Mouse (Mus musculus) urinary bladder, postnatal 10 days (tissue): ENCODE measurements around the gene Cyp4f18.
"Not testable (repeated sequence)": the region's sequence is repeated elsewhere in the genome, so short reads cannot be mapped to it uniquely, and the experiment has no call there.

Source experiments
- DNase-seq: peaks from one replicate; pipeline ENCODE4 v3.0.0; 2022; ENCODE audit warnings: low spot score

The Cyp4f18 gene

DNA sequence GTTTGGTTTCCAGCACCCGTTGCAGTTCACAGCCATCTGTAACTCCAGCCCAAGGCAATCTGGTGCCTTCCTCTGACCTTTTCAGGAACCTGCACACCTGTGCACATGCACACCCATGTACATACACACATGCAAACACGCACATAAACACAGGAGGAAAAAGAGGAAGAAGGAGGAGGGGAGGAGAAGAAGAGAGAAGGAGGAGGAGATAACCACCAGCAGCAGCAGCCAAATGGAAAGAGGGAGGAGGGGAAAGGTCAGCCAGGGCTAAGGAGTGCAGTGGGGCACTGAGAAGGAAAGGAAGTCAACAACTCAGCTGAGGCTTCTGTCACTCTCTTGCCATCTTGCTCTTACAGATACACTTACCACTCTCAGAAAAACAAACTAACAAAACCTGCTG lies 28.4 kb downstream of the Cyp4f18 start:
- DNase-seq: no peak

GRCm38 (mm10) chr8:71974211-71974610 lies 35.2 kb downstream of the Cyp4f18 start:
- DNase-seq: no peak

GRCm38 (mm10) chr8:71971945-71972344 lies 37.5 kb downstream of the Cyp4f18 start:
- no peak for DNase-seq

DNA sequence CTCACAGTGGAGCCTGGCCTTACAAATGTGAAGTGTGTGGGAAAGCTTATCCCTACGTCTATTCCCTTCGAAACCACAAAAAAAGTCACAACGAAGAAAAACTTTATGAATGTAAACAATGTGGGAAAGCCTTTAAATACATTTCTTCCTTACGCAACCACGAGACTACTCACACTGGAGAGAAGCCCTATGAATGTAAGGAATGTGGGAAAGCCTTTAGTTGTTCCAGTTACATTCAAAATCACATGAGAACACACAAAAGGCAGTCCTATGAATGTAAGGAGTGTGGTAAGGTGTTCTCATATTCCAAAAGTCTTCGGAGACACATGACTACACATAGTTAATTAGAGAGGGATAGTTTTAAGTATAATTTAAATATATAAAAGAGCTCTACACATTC lies 40.8 kb downstream of the Cyp4f18 start:
- no peak for DNase-seq

- no peak for DNase-seq
Measured at GRCm38 (mm10) chr8:71968100-71968499, 41.3 kb downstream of the Cyp4f18 start.

- no peak for DNase-seq
Measured at GRCm38 (mm10) chr8:71967261-71967660, 42.2 kb downstream of the Cyp4f18 start.

DNA sequence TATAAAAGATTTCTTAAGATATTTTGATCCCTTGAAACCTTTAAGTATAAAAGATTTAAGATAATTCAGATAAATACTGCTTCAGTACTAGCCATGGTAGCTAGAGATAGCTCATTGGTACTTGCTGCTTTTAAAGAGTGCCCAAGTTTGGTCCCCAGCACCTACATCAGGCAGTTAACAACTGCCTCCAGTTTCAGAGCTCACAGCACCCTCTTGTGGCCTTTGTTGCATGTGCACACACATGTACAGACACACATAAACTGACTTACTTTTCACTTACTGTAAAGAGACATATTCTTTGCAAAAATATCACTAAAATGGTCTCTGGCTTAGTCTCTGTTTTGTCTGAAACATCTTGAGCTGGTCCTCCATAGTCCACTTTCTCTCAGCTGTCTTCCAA lies 43.0 kb downstream of the Cyp4f18 start:
- DNase-seq: no peak

- no peak for DNase-seq
Measured at GRCm38 (mm10) chr8:71965166-71965565, 44.3 kb downstream of the Cyp4f18 start.

- no peak for DNase-seq
Measured at GRCm38 (mm10) chr8:71964051-71964450, 45.4 kb downstream of the Cyp4f18 start.

- no peak for DNase-seq
Measured at GRCm38 (mm10) chr8:71961796-71962195, 47.6 kb downstream of the Cyp4f18 start.

DNA sequence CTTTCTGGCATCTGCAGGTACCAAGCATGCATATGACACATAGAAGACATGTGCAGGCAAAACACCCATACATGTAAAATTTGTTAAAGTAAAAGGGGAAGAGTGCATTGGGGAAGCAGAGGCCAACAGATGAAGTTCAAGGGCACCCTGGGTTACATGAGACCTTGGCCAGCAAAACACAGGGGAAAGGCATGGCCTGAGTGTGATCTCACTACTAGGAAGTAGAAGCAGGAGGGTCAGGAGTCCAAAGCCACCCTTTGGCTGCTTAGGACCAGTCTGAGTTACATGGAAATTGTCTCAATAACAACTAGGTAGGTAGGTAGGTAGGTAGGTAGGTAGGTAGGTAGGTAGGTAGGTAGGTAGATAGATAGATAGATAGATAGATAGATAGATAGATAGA lies 48.9 kb downstream of the Cyp4f18 start:
- no peak for DNase-seq

DNA sequence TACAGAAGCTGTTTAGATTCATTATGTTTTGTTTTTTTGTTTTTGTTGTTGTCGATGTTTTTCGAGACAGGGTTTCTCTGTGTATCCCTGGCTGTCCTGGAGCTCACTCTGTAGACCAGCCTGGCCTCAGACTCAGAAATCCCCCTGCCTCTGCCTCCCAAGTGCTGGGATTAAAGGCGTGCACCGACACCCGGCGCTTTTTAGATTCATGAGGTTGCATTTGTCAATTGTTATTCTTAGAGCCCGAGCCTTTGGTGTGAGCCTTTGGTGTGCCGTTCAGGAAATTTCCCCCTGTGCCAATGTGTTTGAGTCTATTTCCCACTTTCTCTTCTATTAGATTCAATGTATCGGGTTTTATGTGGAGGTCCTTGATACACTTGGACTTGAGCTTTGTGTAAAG lies 54.8 kb downstream of the Cyp4f18 start:
- DNase-seq: no peak

- not testable (repeated sequence) for DNase-seq
Measured at GRCm38 (mm10) chr8:71952961-71953700, 56.3 kb downstream of the Cyp4f18 start.

- no peak for DNase-seq
Measured at GRCm38 (mm10) chr8:71952489-71952888, 56.9 kb downstream of the Cyp4f18 start.

GRCm38 (mm10) chr8:71951436-71952161 lies 57.8 kb downstream of the Cyp4f18 start:
- DNase-seq: no peak

DNA sequence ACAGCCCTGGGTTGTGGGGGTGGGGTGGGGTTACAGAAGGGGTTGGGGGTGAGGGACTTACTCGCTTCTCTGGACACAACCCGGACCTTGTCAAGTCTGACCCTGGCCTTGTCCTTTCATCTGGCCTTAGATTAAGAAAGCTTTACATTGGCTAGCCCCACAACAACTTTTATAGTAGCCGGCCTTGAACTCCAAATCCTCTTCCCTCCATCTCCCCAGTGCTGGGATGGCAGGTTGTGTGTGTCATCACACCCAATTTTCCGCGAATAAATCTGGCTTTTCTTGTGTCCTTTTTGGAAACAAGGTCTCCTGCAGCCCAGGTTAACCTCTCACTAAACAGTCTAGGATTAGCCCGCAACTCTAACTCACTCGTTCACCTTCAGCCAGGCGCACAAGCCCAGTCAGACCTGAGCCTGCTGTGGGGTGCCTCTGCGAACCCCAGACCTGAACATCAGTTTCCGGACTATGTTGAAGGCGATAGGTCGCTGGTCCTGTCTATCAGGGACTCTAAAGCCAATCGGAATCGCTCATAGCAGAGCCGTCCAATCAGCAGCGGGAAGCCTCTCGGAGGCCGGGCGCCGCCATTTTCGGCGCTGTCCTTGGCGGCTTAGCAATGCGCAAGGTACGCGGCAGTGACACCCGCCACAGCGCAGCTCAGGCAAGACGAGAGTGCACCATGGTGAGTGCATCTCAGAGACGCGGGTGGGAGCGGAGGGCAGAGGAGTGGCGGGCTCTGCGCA lies 58.8 kb downstream of the Cyp4f18 start, which contains the start of gene Zfp961:
TSS of gene Zfp961 (plus strand) at position 557 of the 740 bp plus-strand sequence.
- peak; percentile 98 for DNase-seq

GRCm38 (mm10) chr8:71948624-71949023 lies 60.8 kb downstream of the Cyp4f18 start:
- no peak for DNase-seq

DNA sequence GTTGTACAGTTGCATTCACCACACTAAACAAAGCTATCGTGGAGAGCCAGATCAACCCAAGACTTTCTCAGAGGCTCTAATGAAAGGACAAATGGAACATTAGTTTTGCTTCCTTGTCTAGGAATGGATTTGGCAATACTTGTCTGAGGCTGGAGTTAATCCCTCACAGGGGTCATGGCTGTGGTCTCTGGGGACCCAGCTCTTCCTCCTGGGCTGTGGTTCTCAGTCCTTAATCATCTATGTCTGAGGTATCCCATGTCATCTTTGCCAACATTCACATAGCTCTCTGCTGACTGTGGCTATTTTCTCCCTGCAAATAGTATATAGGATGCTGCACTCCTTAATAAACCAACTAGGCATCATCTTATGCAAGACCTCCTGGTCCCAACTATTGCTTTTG lies 67.7 kb downstream of the Cyp4f18 start:
- no peak for DNase-seq

DNA sequence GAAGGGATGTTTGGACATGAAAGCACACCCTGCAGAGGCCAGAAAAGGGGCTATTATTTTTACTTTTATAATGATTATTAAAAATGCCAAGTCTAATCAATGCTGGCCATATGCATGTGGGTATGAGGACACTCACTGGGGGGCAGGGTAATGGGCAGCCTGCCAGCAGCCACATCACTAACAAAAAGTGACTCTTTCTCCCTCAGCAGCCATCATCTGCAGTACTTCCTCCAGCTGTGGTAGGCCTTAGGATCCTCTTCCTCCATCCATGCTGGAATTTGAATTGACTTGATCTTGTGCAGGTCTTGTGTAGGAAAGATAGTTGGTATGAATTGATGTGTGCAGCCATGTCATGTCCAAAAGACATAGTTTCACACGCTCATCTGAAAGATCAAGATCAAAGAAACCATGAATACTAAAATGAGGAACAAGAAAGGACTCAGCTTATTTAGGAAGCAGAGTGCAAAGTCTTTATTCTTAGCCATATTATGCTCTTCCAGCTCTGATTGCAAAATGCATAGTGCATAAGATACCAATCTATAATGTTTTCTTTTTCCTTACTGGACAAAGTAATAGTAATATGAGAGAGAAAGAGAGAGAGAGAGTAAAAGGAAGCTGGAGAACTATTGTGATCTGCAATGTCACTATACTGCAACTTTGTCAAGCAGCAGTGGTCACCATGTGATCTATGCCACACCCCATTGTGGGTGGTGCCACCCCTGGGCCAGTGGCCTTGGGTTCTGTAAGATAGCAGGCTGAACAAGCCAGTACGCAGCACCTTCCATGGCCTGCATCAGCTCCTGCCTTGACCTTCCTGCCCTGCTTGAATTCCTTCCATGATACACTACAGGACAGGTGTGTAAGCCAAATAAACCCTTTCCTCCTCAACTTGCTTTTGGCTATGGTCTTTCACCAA lies 68.9 kb downstream of the Cyp4f18 start:
- no peak for DNase-seq
